Mouse (Mus musculus): ENCODE measurements around the gene Col4a3. TPM values are rescaled to one million over a fixed set of nuclear protein-coding genes. Genes with fewer than 3 reads are reported as not detected.

The Col4a3 gene
- 0.11 TPM in 1 of 3 replicates, not detected in the others for total RNA-seq (2017)

GRCm38 (mm10) chr1:82586713-82587399, at the start of gene Col4a3, which contains the start of gene Col4a4:
Col4a3 (plus strand) TSS chr1:82586921.
Col4a4 (minus strand) TSS chr1:82586849.
- ATAC-seq (replicated peaks; ENCODE audit: insufficient number of reproducible peaks, low FRiP score, low TSS enrichment, poor library complexity, severe bottlenecking) = no peak

- no peak for ATAC-seq (replicated peaks; ENCODE audit: insufficient number of reproducible peaks, low FRiP score, low TSS enrichment, poor library complexity, severe bottlenecking)
Measured at GRCm38 (mm10) chr1:82537848-82538247, 48.9 kb upstream of the Col4a3 start.

GRCm38 (mm10) chr1:82540056-82540455, 46.7 kb upstream of the Col4a3 start:
- ATAC-seq (replicated peaks; ENCODE audit: insufficient number of reproducible peaks, low FRiP score, low TSS enrichment, poor library complexity, severe bottlenecking) = no peak

DNA sequence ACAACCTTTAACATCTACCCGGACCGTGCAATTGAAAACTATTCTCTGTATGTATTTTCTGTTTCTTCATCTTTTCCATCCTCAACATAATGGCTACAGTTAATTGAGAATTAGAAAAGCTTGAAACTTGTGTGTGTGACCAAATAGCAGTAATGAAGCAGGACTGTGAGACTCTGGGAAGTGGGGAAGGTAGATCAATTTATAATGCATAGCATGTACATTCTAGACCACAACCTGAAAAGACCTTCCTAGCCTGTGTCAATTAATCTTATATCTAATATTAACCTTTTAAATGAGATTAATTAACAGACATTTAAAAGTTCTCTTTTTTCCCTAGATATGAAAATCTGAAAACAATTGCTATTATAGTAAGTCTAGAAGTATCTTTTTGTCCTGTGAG, 42.8 kb upstream of the Col4a3 start:
- no peak for ATAC-seq (replicated peaks; ENCODE audit: insufficient number of reproducible peaks, low FRiP score, low TSS enrichment, poor library complexity, severe bottlenecking)

- ATAC-seq (replicated peaks; ENCODE audit: insufficient number of reproducible peaks, low FRiP score, low TSS enrichment, poor library complexity, severe bottlenecking) = no peak
Measured at GRCm38 (mm10) chr1:82544419-82545185, 42.1 kb upstream of the Col4a3 start.

DNA sequence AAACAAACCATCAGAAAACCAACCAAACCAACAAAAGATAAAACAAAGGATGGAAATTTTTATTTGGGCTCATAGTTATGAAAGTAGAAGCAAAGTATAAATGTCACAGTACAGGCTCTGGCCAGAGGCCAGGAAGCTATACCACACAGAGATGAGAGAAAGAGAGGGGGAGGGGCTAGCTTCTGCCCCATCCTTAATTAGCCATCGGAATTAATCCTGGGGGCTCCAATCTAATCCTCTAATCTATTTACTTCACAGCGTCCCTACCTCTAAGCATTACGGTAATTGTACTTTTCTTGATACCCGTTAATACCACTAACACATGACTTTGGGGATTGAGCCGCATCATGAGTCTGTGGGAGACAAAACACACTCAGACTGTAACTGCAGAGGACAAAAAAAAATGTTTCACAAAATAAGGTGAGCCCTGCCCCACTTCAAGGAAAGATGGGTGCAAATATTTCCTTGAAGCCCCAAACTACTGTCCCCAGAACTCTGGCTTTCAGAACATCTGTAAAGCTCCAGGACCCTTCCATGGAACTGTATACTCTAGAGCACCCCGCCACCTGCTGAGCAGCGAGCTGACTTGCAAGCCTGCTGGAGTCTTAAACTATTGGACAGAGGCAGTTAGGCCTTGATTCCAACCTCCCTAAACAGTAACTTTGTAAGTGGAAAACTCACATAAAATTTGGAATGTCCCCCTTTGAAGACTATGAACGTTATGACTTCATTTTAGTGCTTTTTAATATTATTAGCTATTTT, 41.3 kb upstream of the Col4a3 start:
- ATAC-seq (replicated peaks; ENCODE audit: insufficient number of reproducible peaks, low FRiP score, low TSS enrichment, poor library complexity, severe bottlenecking) = no peak

DNA sequence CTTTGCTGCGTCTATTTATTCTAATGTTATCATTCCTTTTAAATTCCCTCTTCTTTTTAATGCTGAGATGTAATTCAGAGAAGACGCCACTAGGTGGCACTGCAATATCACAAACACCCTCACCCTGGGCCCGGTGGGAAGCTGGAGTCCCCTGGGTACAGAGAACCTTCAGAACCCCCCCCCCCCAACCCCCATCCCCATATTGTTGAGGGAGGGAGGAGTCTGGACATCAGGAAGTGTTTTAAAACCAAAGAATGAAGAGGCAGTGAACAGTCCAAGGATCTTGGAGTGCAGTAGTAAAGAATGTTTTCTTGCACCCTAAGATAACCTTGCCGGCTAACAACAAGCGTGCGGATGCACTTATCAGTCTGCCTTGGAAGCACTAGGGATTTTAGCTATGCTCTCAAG, 32.3 kb upstream of the Col4a3 start:
- no peak for ATAC-seq (replicated peaks; ENCODE audit: insufficient number of reproducible peaks, low FRiP score, low TSS enrichment, poor library complexity, severe bottlenecking)

- ATAC-seq (replicated peaks; ENCODE audit: insufficient number of reproducible peaks, low FRiP score, low TSS enrichment, poor library complexity, severe bottlenecking) = no peak
Measured at GRCm38 (mm10) chr1:82554889-82555288, 31.8 kb upstream of the Col4a3 start.

- ATAC-seq (replicated peaks; ENCODE audit: insufficient number of reproducible peaks, low FRiP score, low TSS enrichment, poor library complexity, severe bottlenecking) = no peak
Measured at GRCm38 (mm10) chr1:82560223-82560622, 26.5 kb upstream of the Col4a3 start.

- ATAC-seq (replicated peaks; ENCODE audit: insufficient number of reproducible peaks, low FRiP score, low TSS enrichment, poor library complexity, severe bottlenecking) = no peak
Measured at GRCm38 (mm10) chr1:82569405-82569804, 17.3 kb upstream of the Col4a3 start.

- ATAC-seq (replicated peaks; ENCODE audit: insufficient number of reproducible peaks, low FRiP score, low TSS enrichment, poor library complexity, severe bottlenecking) = no peak
Measured at GRCm38 (mm10) chr1:82571758-82572157, 15.0 kb upstream of the Col4a3 start.

- no peak for ATAC-seq (replicated peaks; ENCODE audit: insufficient number of reproducible peaks, low FRiP score, low TSS enrichment, poor library complexity, severe bottlenecking)
Measured at GRCm38 (mm10) chr1:82575681-82576080, 11.0 kb upstream of the Col4a3 start.

DNA sequence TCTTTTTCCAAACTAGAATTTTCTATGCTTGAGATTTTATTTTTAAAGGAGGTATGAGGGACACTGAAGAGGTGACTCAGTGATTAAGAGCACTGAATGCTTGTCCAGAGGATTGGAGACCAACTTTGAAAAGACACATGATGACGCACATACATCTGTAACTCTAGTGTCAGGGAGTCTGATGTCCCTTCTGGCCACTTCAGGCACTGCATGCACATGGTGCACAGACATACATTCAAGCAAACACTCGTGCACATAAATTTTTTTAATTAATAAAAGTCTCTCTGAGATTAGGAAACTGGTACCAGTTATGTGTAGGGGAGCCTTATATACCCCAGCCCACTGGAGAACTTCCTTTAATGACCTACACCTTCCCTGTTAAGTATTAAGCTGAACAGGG, 10.5 kb upstream of the Col4a3 start:
- no peak for ATAC-seq (replicated peaks; ENCODE audit: insufficient number of reproducible peaks, low FRiP score, low TSS enrichment, poor library complexity, severe bottlenecking)

DNA sequence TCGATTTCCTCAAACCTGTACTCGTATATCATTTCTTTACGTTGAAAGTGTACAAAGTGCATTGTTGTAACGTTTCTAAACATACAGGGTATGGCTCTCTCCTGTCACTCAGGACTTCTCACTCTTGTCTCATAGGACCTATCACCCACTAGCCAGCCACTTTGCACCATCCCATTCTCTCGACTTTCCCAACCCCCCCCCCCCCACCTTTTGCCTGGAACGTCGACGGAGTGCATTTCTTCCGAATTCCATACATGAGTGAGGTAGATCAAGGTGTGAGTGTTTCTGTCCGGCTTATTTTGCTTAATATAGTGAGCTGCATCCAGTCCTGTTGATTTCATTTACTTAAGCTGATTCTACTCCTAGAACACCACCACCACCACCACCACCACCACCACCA, 9.4 kb upstream of the Col4a3 start:
- no peak for ATAC-seq (replicated peaks; ENCODE audit: insufficient number of reproducible peaks, low FRiP score, low TSS enrichment, poor library complexity, severe bottlenecking)

GRCm38 (mm10) chr1:82577915-82578314, 8.8 kb upstream of the Col4a3 start:
- no peak for ATAC-seq (replicated peaks; ENCODE audit: insufficient number of reproducible peaks, low FRiP score, low TSS enrichment, poor library complexity, severe bottlenecking)

DNA sequence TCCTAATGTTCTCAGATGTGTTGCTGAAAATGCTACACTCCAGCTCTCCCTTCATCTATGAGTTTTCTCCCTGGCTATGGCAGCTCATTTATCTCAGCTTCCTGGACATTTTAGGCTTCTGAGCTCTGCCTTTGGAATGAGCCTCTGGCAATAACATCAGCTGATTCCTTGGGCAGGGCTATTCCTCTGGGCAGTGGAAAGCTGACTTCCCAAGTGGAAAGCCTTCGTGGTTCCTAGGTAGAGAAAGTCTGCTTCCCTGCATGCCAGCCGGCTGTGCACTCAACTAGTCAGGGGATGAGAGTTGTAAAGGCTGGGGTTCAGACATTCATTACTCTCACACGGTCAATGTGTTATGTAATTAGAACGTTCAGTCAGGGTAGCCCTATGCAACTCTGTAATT, 8.4 kb upstream of the Col4a3 start:
- ATAC-seq (replicated peaks; ENCODE audit: insufficient number of reproducible peaks, low FRiP score, low TSS enrichment, poor library complexity, severe bottlenecking) = no peak

DNA sequence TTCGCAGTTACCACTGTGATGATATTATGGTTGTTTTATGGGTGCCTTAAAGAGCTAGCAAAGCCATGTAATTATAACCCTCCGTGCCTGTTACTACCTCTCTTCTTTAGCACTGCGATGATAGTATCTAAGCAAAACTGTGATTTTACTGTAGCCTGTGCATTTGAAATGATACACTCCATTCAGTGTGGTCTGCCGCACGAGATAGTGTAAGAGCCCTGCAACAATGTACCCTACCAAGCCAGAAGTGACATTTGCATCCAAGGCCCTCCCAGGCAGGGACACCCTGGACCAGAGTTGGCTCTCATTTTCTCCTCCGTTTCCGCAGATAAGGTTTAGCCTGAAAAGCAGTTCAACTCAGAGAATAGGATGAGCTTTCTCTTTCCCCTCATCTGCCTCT, 740 bp upstream of the Col4a3 start:
- no peak for ATAC-seq (replicated peaks; ENCODE audit: insufficient number of reproducible peaks, low FRiP score, low TSS enrichment, poor library complexity, severe bottlenecking)

DNA sequence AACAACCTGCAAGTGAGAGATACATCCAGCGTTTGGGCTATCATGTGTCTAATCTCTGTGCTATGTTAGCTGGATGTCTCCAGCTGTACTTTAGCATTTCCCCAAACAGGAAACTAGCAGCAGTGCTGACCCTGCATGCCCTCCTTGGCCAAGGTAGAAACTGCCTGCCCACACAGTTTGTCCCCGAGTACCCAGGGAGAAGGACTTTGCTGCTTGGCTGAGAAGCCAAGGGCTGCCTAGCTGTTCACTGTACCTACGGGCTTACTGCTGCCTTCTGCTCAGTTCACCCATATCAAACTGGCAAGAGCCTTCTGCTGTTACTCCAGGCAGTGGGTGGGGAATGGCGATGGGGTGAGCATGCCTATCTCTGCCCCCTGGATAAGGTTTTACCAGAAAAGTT, 3.5 kb downstream of the Col4a3 start:
- no peak for ATAC-seq (replicated peaks; ENCODE audit: insufficient number of reproducible peaks, low FRiP score, low TSS enrichment, poor library complexity, severe bottlenecking)

DNA sequence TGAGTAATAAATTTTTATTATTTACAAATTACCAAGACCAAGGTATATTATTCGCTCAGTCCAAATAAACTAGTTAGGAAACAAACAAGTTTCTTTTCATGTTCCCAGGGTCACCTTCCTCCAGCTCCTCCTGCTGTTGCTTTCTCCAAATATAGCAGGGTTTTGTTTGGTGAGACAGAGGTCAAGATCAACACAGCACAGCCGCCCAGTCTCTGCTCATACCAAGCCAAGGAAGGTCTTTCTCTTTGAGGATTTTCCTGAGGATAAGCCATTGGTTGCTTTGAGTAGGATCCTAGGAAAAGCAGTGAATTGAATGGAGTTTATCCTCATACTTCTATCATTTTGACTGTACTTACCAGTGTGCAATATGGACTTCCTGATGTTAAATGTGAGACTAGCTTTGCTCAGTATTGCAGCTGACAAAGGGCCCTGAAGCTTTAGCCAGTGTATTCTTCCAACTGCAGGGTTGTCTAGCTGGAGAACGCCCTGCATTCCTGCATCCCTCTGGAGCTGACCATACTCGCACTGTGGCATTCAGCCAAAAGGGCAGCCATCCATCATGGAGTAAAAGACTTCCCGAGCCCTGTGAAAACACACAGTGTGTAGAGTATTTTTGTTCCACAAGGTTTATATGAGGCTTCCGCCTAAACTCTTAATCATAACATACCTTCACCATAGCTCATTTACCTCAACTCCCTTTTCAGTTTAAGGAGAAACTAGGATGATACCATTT, 10.3 kb downstream of the Col4a3 start:
- no peak for ATAC-seq (replicated peaks; ENCODE audit: insufficient number of reproducible peaks, low FRiP score, low TSS enrichment, poor library complexity, severe bottlenecking)

Measured in monocyte, adult 5-6 weeks (primary cell).